Mouse (Mus musculus): ENCODE data around the gene Swap70.

The Swap70 gene

GRCm38 (mm10) chr7:110237837-110238451 lies 16.4 kb downstream of the Swap70 start:
- DNase-seq (ENCODE audit: low spot score) = no peak

- no peak for DNase-seq (ENCODE audit: low spot score)
These were observed 18.1 kb downstream of the Swap70 start for GRCm38 (mm10) chr7:110239590-110239989.

GRCm38 (mm10) chr7:110241472-110242289 lies 20.2 kb downstream of the Swap70 start:
- no peak for DNase-seq (ENCODE audit: low spot score)

DNA sequence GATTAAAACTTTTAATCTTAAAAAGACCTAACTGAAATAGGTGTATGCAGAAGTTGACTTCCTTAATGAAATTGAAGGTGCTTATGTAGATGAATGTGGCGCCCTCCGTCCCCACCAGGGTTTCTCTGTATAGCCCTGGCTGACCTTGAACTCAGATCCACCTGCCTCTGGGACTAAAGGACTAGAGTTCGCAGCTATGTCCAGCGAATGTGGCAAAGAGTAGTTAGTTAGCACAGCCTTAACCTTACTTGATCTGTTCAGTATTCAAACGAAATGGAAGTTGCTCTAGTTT lies 20.7 kb downstream of the Swap70 start:
- no peak for DNase-seq (ENCODE audit: low spot score)

GRCm38 (mm10) chr7:110245128-110245527 lies 23.6 kb downstream of the Swap70 start:
- DNase-seq (ENCODE audit: low spot score) = no peak

DNA sequence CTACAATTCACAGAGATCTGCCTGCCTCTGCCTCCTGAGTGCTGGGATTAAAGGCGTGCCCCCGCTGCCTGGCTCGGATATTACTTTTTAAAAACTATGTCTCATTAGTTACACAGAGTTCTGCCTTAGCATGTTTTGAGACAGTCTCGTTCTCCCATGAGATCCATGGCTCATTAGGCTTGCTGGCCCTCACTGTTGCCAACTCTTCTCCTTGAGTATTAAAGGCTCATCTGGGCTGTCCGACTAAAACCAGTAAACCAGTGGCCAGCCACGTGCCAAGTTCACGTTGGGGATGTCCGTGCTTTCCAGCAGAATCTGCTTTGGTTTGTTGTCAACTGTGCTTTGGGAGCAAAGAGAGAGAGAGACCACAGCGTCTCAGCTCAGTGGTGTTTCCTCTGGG lies 25.0 kb downstream of the Swap70 start:
- no peak for DNase-seq (ENCODE audit: low spot score)

- DNase-seq (ENCODE audit: low spot score) = no peak
These were observed 26.3 kb downstream of the Swap70 start for GRCm38 (mm10) chr7:110247801-110248200.

GRCm38 (mm10) chr7:110248677-110249076 lies 27.2 kb downstream of the Swap70 start:
- DNase-seq (ENCODE audit: low spot score) = no peak

GRCm38 (mm10) chr7:110253861-110254260 lies 32.4 kb downstream of the Swap70 start:
- no peak for DNase-seq (ENCODE audit: low spot score)

- DNase-seq (ENCODE audit: low spot score) = no peak
These were observed 32.9 kb downstream of the Swap70 start for GRCm38 (mm10) chr7:110254395-110254794.

- no peak for DNase-seq (ENCODE audit: low spot score)
These were observed 35.5 kb downstream of the Swap70 start for GRCm38 (mm10) chr7:110257059-110257458.

- no peak for DNase-seq (ENCODE audit: low spot score)
These were observed 36.9 kb downstream of the Swap70 start for GRCm38 (mm10) chr7:110258196-110258950.

- DNase-seq (ENCODE audit: low spot score) = no peak
These were observed 38.6 kb downstream of the Swap70 start for GRCm38 (mm10) chr7:110259966-110260711.

DNA sequence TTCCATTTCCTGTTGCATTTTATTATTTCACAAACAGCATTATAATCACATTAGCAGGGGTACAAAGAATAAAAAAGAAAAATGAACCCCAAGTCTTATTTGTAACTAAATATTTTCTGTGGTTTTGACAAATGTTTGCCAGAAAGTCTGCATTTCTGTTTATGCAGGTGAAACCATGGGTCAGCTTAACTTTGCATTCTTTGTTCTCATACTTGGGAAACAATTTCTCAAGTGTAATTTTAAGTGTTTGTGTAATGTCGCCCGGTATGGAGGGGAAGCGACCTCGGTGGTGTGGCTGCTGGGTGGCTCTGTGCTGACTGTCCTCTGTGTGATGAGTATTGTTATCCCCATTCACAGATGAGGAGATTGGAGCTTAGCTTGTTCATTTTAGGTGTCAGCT lies 40.3 kb downstream of the Swap70 start:
- no peak for DNase-seq (ENCODE audit: low spot score)

GRCm38 (mm10) chr7:110262661-110263060 lies 41.1 kb downstream of the Swap70 start:
- no peak for DNase-seq (ENCODE audit: low spot score)

- no peak for DNase-seq (ENCODE audit: low spot score)
These were observed 42.0 kb downstream of the Swap70 start for GRCm38 (mm10) chr7:110263474-110263873.

DNA sequence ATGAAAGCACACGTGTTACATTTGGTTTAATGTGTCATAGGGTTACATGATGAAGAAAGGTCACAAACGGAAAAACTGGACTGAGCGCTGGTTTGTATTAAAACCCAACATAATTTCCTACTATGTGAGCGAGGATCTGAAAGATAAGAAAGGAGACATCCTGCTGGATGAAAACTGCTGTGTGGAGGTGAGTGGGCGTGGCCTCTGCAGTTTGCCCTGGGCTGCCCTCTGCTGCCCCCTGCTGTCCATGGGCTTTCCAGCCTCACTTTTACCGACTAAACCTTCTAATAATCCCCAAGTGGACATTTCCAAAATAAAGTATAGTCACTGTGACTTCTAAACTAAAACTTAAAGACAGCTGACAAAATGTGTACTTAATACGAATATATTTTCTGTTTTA lies 44.3 kb downstream of the Swap70 start:
- DNase-seq (ENCODE audit: low spot score) = peak; percentile 83

DNA sequence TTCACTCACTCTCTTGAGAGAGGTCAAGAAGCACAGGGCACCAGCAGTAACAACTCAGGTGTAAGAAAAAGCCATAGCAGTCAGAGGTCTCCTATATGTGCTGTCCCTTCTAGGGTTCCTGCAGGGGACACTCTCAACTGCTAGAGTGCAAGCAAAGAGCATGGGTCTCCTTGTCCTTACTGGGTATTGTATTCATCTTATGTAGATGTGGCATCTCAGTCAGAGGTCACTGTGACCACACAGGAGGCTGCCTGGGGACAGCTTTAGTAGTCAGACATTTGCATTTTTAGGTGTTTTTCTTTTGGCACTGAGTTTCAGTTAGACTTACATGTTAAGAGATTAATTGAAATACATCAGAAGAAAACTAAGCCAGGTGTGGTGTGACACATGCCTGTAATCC lies 45.5 kb downstream of the Swap70 start:
- no peak for DNase-seq (ENCODE audit: low spot score)

DNA sequence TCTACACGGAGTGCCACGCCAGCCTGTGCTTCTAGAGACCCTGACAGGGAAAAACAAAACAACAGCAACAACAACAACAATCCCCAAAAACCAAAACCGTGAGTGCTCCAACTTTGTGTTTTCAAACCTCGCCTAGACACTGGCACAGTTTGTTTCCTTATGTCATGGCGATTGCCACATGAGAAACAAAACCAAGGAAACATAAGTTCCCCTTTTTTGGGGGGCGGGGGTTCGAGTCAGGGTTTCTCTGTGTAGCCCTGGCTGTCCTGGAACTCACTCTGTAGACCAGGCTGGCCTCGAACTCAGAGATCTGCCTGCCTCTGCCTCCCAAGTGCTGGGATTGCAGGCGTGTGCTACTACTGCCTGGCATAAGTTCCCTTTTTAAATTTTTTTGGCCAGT lies 46.5 kb downstream of the Swap70 start:
- DNase-seq (ENCODE audit: low spot score) = no peak

DNA sequence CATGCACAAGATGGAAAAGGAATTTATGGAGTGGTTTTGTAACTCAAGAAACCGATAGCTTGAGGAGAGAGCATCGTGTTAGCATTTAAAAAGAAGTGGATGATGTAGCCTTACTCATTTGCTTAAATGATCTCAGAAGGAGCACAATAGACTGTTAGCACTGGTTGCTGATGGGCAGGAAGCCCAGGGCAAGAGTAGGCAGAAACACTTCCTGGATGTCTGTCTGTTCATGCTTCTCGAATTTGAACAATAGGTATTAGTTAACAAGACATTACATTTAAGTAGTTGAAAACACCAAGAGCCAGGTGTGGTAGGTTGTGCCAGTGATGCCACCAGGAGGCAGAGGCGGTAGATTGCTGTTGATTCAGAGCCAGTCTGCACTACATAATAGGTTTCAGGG lies 47.0 kb downstream of the Swap70 start:
- DNase-seq (ENCODE audit: low spot score) = no peak

DNA sequence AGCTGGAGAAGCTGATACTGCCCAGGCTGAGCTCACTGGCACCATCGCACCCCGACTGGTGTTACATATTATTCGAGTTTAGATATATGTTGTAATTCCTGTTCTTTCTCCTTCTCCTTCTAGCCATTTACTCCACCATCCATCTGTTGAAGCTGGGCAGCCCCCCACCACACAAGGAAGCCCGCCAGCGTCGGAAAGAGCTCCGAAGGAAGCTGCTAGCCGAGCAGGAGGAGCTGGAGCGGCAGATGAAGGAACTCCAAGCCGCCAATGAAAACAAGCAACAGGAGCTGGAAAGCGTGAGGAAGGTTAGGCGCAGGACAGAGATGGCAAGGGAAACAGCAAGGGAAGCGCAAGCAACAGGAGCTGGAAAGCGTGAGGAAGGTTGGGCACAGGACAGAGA lies 48.3 kb downstream of the Swap70 start:
- DNase-seq (ENCODE audit: low spot score) = no peak

DNA sequence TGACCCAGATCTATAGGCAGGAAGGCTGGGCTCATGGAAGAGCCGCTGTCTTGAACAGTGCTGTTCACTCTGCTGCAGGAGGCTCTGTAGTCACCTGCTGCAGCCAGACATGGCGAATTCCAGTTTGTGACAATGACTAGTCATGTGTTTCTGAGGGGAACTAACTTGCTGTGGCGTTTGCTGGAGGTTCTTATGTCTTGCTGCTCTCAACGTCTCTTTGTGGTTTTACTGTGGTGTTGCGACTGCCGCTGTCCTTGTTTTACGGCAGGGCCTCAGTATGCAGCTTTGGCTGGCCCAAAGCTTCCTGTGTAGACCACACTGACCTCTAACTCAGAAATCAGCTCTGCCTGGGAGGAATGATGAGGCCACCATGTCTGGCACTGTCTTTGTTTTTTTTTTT lies 48.9 kb downstream of the Swap70 start:
- no peak for DNase-seq (ENCODE audit: low spot score)

DNA sequence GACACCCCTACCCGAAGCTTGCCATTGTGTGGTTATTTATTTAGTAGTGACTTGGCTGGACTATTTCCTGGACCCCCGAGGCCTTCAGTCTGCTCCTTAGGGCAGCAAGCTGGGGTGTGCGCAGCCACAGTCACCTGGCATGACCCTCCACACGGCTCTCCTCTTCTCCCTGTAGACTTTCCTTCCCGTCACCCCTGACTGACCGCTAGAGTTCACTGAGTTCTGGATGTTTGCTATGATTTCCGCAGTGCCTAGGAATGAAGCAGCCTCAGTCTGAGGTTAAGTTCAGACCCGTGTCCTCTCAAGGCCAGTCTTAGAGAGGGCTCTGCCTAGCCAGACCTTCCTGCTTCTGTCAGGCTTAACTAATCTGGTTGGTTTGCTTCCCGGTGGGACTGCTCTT lies 50.3 kb downstream of the Swap70 start:
- no peak for DNase-seq (ENCODE audit: low spot score)

Measured in MN1 (cell line).